Mouse (Mus musculus): Measurements from ENCODE around the gene Pamr1. TPM values are rescaled to one million over a fixed set of nuclear protein-coding genes. Genes with fewer than 3 reads are reported as not detected.
A peak's percentile ranks its signal among the peaks of the same experiment; 100 is the strongest.

Pamr1 gene
- polyA plus RNA-seq, 1 experiment from 2014 or later, result 2.7 TPM

GRCm38 (mm10) chr2:102551594-102551993 is 1.8 kb downstream of the Pamr1 start:
- Histone ChIP-seq H3K27ac (replicated peaks) (no peak overlapping the region), H3K4me1 (peaks cover 6% of the 10 kb centered on the region), H3K36me3 (no peaks in the 10 kb centered on the region), H3K9me3 (no peaks in the 10 kb centered on the region), H3K4me3 (no peak overlapping the region), H3K4me2 (replicated peaks) (no peak overlapping the region), H3K27me3 (peaks cover 25% of the 10 kb centered on the region), H3K9ac (replicated peaks) (no peak overlapping the region)
- WGBS, result 54% methylated on average over 3 of the region's 3 CpGs
- ATAC-seq (ENCODE audit: low FRiP score, low read depth), result no peak

- WGBS, result 74% methylated on average over 5 of the region's 5 CpGs
- Histone ChIP-seq H3K9me3 (no peaks in the 10 kb centered on the region), H3K9ac (replicated peaks) (no peak overlapping the region), H3K4me1 (peaks cover 6% of the 10 kb centered on the region), H3K36me3 (no peaks in the 10 kb centered on the region), H3K27me3 (peaks cover 25% of the 10 kb centered on the region), H3K4me2 (replicated peaks) (no peak overlapping the region), H3K4me3 (no peak overlapping the region), H3K27ac (replicated peaks) (no peak overlapping the region)
- ATAC-seq (ENCODE audit: low FRiP score, low read depth), result no peak
Measured at GRCm38 (mm10) chr2:102552095-102552537, 2.3 kb downstream of the Pamr1 start.

- H3K9me3 ChIP-seq, result no peaks in the 10 kb centered on the region
- H3K4me1 ChIP-seq, result no peaks in the 10 kb centered on the region
- ATAC-seq (ENCODE audit: low FRiP score, low read depth), result no peak
- H3K36me3 ChIP-seq, result no peaks in the 10 kb centered on the region
- H3K4me3 ChIP-seq, result no peak overlapping the region
- H3K4me2 ChIP-seq (replicated peaks), result no peak overlapping the region
- no peaks in the 10 kb centered on the region for H3K27me3 ChIP-seq
- no peak overlapping the region for H3K27ac ChIP-seq (replicated peaks)
- H3K9ac ChIP-seq (replicated peaks), result no peak overlapping the region
- 83% methylated on average over 4 of the region's 4 CpGs for WGBS
Measured at GRCm38 (mm10) chr2:102557085-102557484, 7.3 kb downstream of the Pamr1 start.

GRCm38 (mm10) chr2:102558965-102559364 is 9.2 kb downstream of the Pamr1 start:
- no peaks in the 10 kb centered on the region for H3K9me3 ChIP-seq
- H3K4me3 ChIP-seq, result no peak overlapping the region
- H3K27ac ChIP-seq (replicated peaks), result no peak overlapping the region
- WGBS, result 81% methylated on average over 12 of the region's 12 CpGs
- H3K27me3 ChIP-seq, result no peaks in the 10 kb centered on the region
- no peak overlapping the region for H3K9ac ChIP-seq (replicated peaks)
- no peaks in the 10 kb centered on the region for H3K36me3 ChIP-seq
- no peak for ATAC-seq (ENCODE audit: low FRiP score, low read depth)
- no peak overlapping the region for H3K4me2 ChIP-seq (replicated peaks)
- H3K4me1 ChIP-seq, result no peaks in the 10 kb centered on the region

GRCm38 (mm10) chr2:102563848-102564247 is 14.0 kb downstream of the Pamr1 start:
- Histone ChIP-seq H3K4me3 (no peak overlapping the region), H3K4me1 (no peaks in the 10 kb centered on the region), H3K9me3 (no peaks in the 10 kb centered on the region), H3K27me3 (no peaks in the 10 kb centered on the region), H3K36me3 (no peaks in the 10 kb centered on the region), H3K9ac (replicated peaks) (no peak overlapping the region), H3K27ac (replicated peaks) (no peak overlapping the region), H3K4me2 (replicated peaks) (no peak overlapping the region)
- ATAC-seq (ENCODE audit: low FRiP score, low read depth), result no peak
- 77% methylated on average over 1 of the region's 1 CpGs for whole genome bisulfite sequencing

- no peaks in the 10 kb centered on the region for H3K36me3 ChIP-seq
Measured at GRCm38 (mm10) chr2:102579248-102579647, 29.4 kb downstream of the Pamr1 start.

GRCm38 (mm10) chr2:102589977-102590376 is 40.2 kb downstream of the Pamr1 start:
- no peaks in the 10 kb centered on the region for H3K4me1 ChIP-seq
- H3K27ac ChIP-seq (replicated peaks), result no peak overlapping the region
- no peak overlapping the region for H3K9ac ChIP-seq (replicated peaks)
- H3K36me3 ChIP-seq, result no peaks in the 10 kb centered on the region
- WGBS, result 37% methylated on average over 2 of the region's 2 CpGs
- peak; percentile 69; the same call in 1 of the 2 replicates for ATAC-seq (ENCODE audit: low FRiP score, low read depth)
- peaks cover 4% of the 10 kb centered on the region; the same call in 1 of the 2 replicates for H3K27me3 ChIP-seq
- H3K4me2 ChIP-seq (replicated peaks), result no peak overlapping the region
- no peaks in the 10 kb centered on the region for H3K9me3 ChIP-seq
- H3K4me3 ChIP-seq, result no peak overlapping the region

More at GRCm38 (mm10) chr2:102579248-102579647, 29.4 kb downstream of the Pamr1 start:
- H3K27ac ChIP-seq (replicated peaks), result no peak overlapping the region
- 81% methylated on average over 4 of the region's 4 CpGs for WGBS
- H3K9ac ChIP-seq (replicated peaks), result no peak overlapping the region
- no peak overlapping the region for H3K4me2 ChIP-seq (replicated peaks)
- no peak overlapping the region for H3K4me3 ChIP-seq
- no peaks in the 10 kb centered on the region for H3K9me3 ChIP-seq
- no peak for ATAC-seq (ENCODE audit: low FRiP score, low read depth)
- H3K4me1 ChIP-seq, result no peaks in the 10 kb centered on the region
- H3K27me3 ChIP-seq, result no peaks in the 10 kb centered on the region

GRCm38 (mm10) chr2:102594535-102594934 is 44.7 kb downstream of the Pamr1 start:
- Histone ChIP-seq H3K9ac (replicated peaks) (no peak overlapping the region), H3K4me1 (peaks cover 10% of the 10 kb centered on the region), H3K36me3 (no peaks in the 10 kb centered on the region), H3K27me3 (no peaks in the 10 kb centered on the region), H3K27ac (replicated peaks) (no peak overlapping the region), H3K4me2 (replicated peaks) (no peak overlapping the region), H3K9me3 (no peaks in the 10 kb centered on the region), H3K4me3 (no peak overlapping the region)
- 83% methylated on average over 1 of the region's 1 CpGs for WGBS
- ATAC-seq (ENCODE audit: low FRiP score, low read depth), result no peak

GRCm38 (mm10) chr2:102595395-102596130 is 45.8 kb downstream of the Pamr1 start:
- Histone ChIP-seq H3K27me3 (no peaks in the 10 kb centered on the region), H3K27ac (replicated peaks) (no peak overlapping the region), H3K36me3 (no peaks in the 10 kb centered on the region), H3K4me2 (replicated peaks) (no peak overlapping the region), H3K9me3 (no peaks in the 10 kb centered on the region), H3K9ac (replicated peaks) (no peak overlapping the region), H3K4me1 (peaks cover 12% of the 10 kb centered on the region), H3K4me3 (no peak overlapping the region)
- no peak for ATAC-seq (ENCODE audit: low FRiP score, low read depth)
- 95% methylated on average over 10 of the region's 10 CpGs for WGBS

- WGBS, result 36% methylated on average over 2 of the region's 2 CpGs
- H3K4me2 ChIP-seq (replicated peaks), result no peak overlapping the region
- no peaks in the 10 kb centered on the region for H3K27me3 ChIP-seq
- peaks cover 12% of the 10 kb centered on the region for H3K4me1 ChIP-seq
- no peak overlapping the region for H3K9ac ChIP-seq (replicated peaks)
- no peaks in the 10 kb centered on the region for H3K36me3 ChIP-seq
- ATAC-seq (ENCODE audit: low FRiP score, low read depth), result peak; percentile 34; the same call in 1 of the 2 replicates
- H3K4me3 ChIP-seq, result no peak overlapping the region
- H3K27ac ChIP-seq (replicated peaks), result no peak overlapping the region
- no peaks in the 10 kb centered on the region for H3K9me3 ChIP-seq
Measured at GRCm38 (mm10) chr2:102598911-102599721, 49.3 kb downstream of the Pamr1 start.

- Histone ChIP-seq H3K27me3 (no peaks in the 10 kb centered on the region), H3K27ac (replicated peaks) (no peak overlapping the region), H3K4me3 (no peak overlapping the region), H3K36me3 (no peaks in the 10 kb centered on the region), H3K9me3 (no peaks in the 10 kb centered on the region), H3K9ac (replicated peaks) (no peak overlapping the region), H3K4me2 (replicated peaks) (no peak overlapping the region), H3K4me1 (peaks cover 12% of the 10 kb centered on the region)
- WGBS, result 82% methylated on average over 4 of the region's 4 CpGs
- no peak for ATAC-seq (ENCODE audit: low FRiP score, low read depth)
Measured at GRCm38 (mm10) chr2:102600516-102600915, 50.7 kb downstream of the Pamr1 start.

- Histone ChIP-seq H3K9ac (replicated peaks) (no peak overlapping the region), H3K36me3 (no peaks in the 10 kb centered on the region), H3K9me3 (no peaks in the 10 kb centered on the region), H3K4me1 (no peaks in the 10 kb centered on the region), H3K4me3 (no peak overlapping the region), H3K4me2 (replicated peaks) (no peak overlapping the region), H3K27ac (replicated peaks) (no peak overlapping the region), H3K27me3 (no peaks in the 10 kb centered on the region)
- no peak for ATAC-seq (ENCODE audit: low FRiP score, low read depth)
- 92% methylated on average over 4 of the region's 4 CpGs for WGBS
Measured at GRCm38 (mm10) chr2:102610485-102610884, 60.7 kb downstream of the Pamr1 start.

Data from midbrain, embryonic 12.5 days (tissue).